Mouse (Mus musculus) neural tube, embryonic 14.5 days (tissue): ENCODE results near the gene Arsb. TPM values are rescaled to one million over a fixed set of nuclear protein-coding genes. Genes with fewer than 3 reads are reported as not detected.
"Not testable (repeated sequence)": the region's sequence is repeated elsewhere in the genome, so short reads cannot be mapped to it uniquely, and the experiment has no call there.

Experiments used
- ATAC-seq: fragments of 200-750 bp; cut with Nextera tagmentation; 2 replicates; pipeline ENCODE4 v1.8.0; 2017; ENCODE audit warnings: low read depth, mild to moderate bottlenecking, moderate TSS enrichment, moderate library complexity
- H3K27ac ChIP-seq: fragments of 300-500 bp; sonication (generic); 2 replicates; pipeline ENCODE4 v1.5.1; 2014; ENCODE audit warnings: low read depth, mild to moderate bottlenecking, control low read depth, low read length, moderate library complexity, mixed read lengths
- H3K27me3 ChIP-seq: fragments of 300-500 bp; sonication (generic); 2 replicates; pipeline ENCODE4 v1.6.1; 2014; ENCODE audit warnings: low read length; ENCODE audit not compliant: control insufficient read depth, insufficient read depth
- H3K36me3 ChIP-seq: fragments of 300-500 bp; sonication (generic); 2 replicates; pipeline ENCODE4 v1.6.1; 2014; ENCODE audit warnings: low read length, mixed read lengths; ENCODE audit not compliant: control insufficient read depth, insufficient read depth
- H3K4me1 ChIP-seq: fragments of 300-500 bp; sonication (generic); 2 replicates; pipeline ENCODE4 v1.6.1; 2014; ENCODE audit warnings: low read length; ENCODE audit not compliant: control insufficient read depth, insufficient read depth
- H3K4me2 ChIP-seq: fragments of 300-500 bp; sonication (generic); 2 replicates; pipeline ENCODE4 v1.6.1; 2014; ENCODE audit warnings: mild to moderate bottlenecking, low read depth, low read length, control low read depth
- H3K4me3 ChIP-seq: fragments of 300-500 bp; sonication (generic); 2 replicates; pipeline ENCODE4 v1.5.1; 2014; ENCODE audit warnings: low read depth, low read length, control low read depth, mixed read lengths
- H3K9ac ChIP-seq: fragments of 300-500 bp; sonication (generic); replicated peaks from 2 replicates; pipeline ENCODE4 v1.6.1; 2014; ENCODE audit warnings: low read depth, mild to moderate bottlenecking, control low read depth, low read length, mixed read lengths
- H3K9me3 ChIP-seq: fragments of 300-500 bp; sonication (generic); 2 replicates; pipeline ENCODE4 v1.6.1; 2016; ENCODE audit warnings: low read length; ENCODE audit not compliant: control insufficient read depth
- WGBS: fragments of 180-500 bp; shearing (Covaris S2); extraction: QIAGEN DNeasy Blood & Tissue Kit; methylation state at CpG from one replicate; pipeline ENCODE4 v1.1.7; 2014; 5-methylcytosine and 5-hydroxymethylcytosine counted together
- polyA plus RNA-seq: library from polyadenylated mRNA; unstranded; fragments of >200 nt; fragmentation: Nextera tagmentation; extraction: Ambion mirVana; gene quantifications from 2 replicates; pipeline ENCODE4 v1.2.1, GENCODE M21; 2014

Arsb gene
- polyA plus RNA-seq, 1 experiment from 2014 or later, result 11.3 TPM

- H3K27ac ChIP-seq, result no peak overlapping the region
- ATAC-seq, result no peak
- H3K9ac ChIP-seq, result no peak overlapping the region
- WGBS, result 93% methylated on average over 5 of the region's 5 CpGs
- H3K4me2 ChIP-seq, result no peak overlapping the region
- H3K9me3 ChIP-seq, result no peaks in the 10 kb centered on the region
- H3K36me3 ChIP-seq, result no peaks in the 10 kb centered on the region
- no peaks in the 10 kb centered on the region; the same call in 1 of the 2 replicates for H3K4me1 ChIP-seq
- no peak overlapping the region for H3K4me3 ChIP-seq
- H3K27me3 ChIP-seq, result no peaks in the 10 kb centered on the region
Measured at GRCm38 (mm10) chr13:93782823-93783222, 11.4 kb downstream of the Arsb start.

- H3K27me3 ChIP-seq, result no peaks in the 10 kb centered on the region
- H3K4me1 ChIP-seq, result no peaks in the 10 kb centered on the region; the same call in 1 of the 2 replicates
- no peaks in the 10 kb centered on the region for H3K9me3 ChIP-seq
- WGBS, result 88% methylated on average over 3 of the region's 3 CpGs
- ATAC-seq, result no peak
- H3K27ac ChIP-seq, result no peak overlapping the region
- no peak overlapping the region for H3K4me3 ChIP-seq
- H3K36me3 ChIP-seq, result no peaks in the 10 kb centered on the region
- H3K9ac ChIP-seq, result no peak overlapping the region
- H3K4me2 ChIP-seq, result no peak overlapping the region
Measured at GRCm38 (mm10) chr13:93785329-93785728, 13.9 kb downstream of the Arsb start.

- no peak for ATAC-seq
- Histone ChIP-seq H3K9ac (no peak overlapping the region), H3K36me3 (no peaks in the 10 kb centered on the region), H3K9me3 (no peaks in the 10 kb centered on the region), H3K4me3 (no peak overlapping the region), H3K27ac (no peak overlapping the region), H3K4me1 (no peaks in the 10 kb centered on the region; the same call in 1 of the 2 replicates), H3K4me2 (no peak overlapping the region), H3K27me3 (no peaks in the 10 kb centered on the region)
- 71% methylated on average over 2 of the region's 2 CpGs for WGBS
Measured at GRCm38 (mm10) chr13:93786051-93786450, 14.6 kb downstream of the Arsb start.

GRCm38 (mm10) chr13:93787647-93788046 is 16.2 kb downstream of the Arsb start:
- H3K27ac ChIP-seq, result no peak overlapping the region
- no peaks in the 10 kb centered on the region for H3K27me3 ChIP-seq
- ATAC-seq, result peak; percentile 74; the same call in 1 of the 2 replicates
- H3K9me3 ChIP-seq, result no peaks in the 10 kb centered on the region
- no peak overlapping the region for H3K9ac ChIP-seq
- H3K4me3 ChIP-seq, result no peak overlapping the region
- WGBS, result 53% methylated on average over 8 of the region's 8 CpGs
- H3K4me1 ChIP-seq, result no peaks in the 10 kb centered on the region; the same call in 1 of the 2 replicates
- no peak overlapping the region for H3K4me2 ChIP-seq
- no peaks in the 10 kb centered on the region for H3K36me3 ChIP-seq

GRCm38 (mm10) chr13:93792945-93793642 is 21.7 kb downstream of the Arsb start:
- peak; percentile 80 for ATAC-seq
- H3K9ac ChIP-seq, result no peak overlapping the region
- H3K4me1 ChIP-seq, result no peaks in the 10 kb centered on the region
- no peak overlapping the region for H3K4me2 ChIP-seq
- no peak overlapping the region for H3K27ac ChIP-seq
- H3K27me3 ChIP-seq, result no peaks in the 10 kb centered on the region
- H3K9me3 ChIP-seq, result no peaks in the 10 kb centered on the region
- 52% methylated on average over 11 of the region's 11 CpGs for WGBS
- no peak overlapping the region for H3K4me3 ChIP-seq
- H3K36me3 ChIP-seq, result no peaks in the 10 kb centered on the region

GRCm38 (mm10) chr13:93793643-93794182 is 22.3 kb downstream of the Arsb start:
- H3K27me3 ChIP-seq, result no peaks in the 10 kb centered on the region
- H3K27ac ChIP-seq, result no peak overlapping the region
- ATAC-seq, result no peak
- H3K4me3 ChIP-seq, result no peak overlapping the region
- H3K9ac ChIP-seq, result no peak overlapping the region
- H3K36me3 ChIP-seq, result no peaks in the 10 kb centered on the region
- H3K4me2 ChIP-seq, result no peak overlapping the region
- 50% methylated on average over 10 of the region's 10 CpGs for WGBS
- H3K4me1 ChIP-seq, result no peaks in the 10 kb centered on the region
- no peaks in the 10 kb centered on the region for H3K9me3 ChIP-seq

- H3K27me3 ChIP-seq, result no peaks in the 10 kb centered on the region
- ATAC-seq, result no peak
- WGBS, result 79% methylated on average over 5 of the region's 5 CpGs
- H3K4me2 ChIP-seq, result no peak overlapping the region
- no peaks in the 10 kb centered on the region for H3K36me3 ChIP-seq
- H3K4me3 ChIP-seq, result no peak overlapping the region
- no peak overlapping the region for H3K9ac ChIP-seq
- no peaks in the 10 kb centered on the region for H3K9me3 ChIP-seq
- no peaks in the 10 kb centered on the region for H3K4me1 ChIP-seq
- no peak overlapping the region for H3K27ac ChIP-seq
Measured at GRCm38 (mm10) chr13:93797011-93797600, 25.7 kb downstream of the Arsb start.

- not testable (repeated sequence) for H3K4me3 ChIP-seq, H3K9me3 ChIP-seq, H3K27ac ChIP-seq, H3K36me3 ChIP-seq, ATAC-seq, H3K27me3 ChIP-seq, H3K4me2 ChIP-seq, H3K4me1 ChIP-seq, H3K9ac ChIP-seq
- 80% methylated on average over 2 of the region's 2 CpGs for WGBS
Measured at GRCm38 (mm10) chr13:93810311-93810710, 38.9 kb downstream of the Arsb start.

- Histone ChIP-seq H3K27me3 (no peaks in the 10 kb centered on the region), H3K36me3 (no peaks in the 10 kb centered on the region), H3K27ac (no peak overlapping the region), H3K4me3 (no peak overlapping the region), H3K4me2 (no peak overlapping the region), H3K9me3 (no peaks in the 10 kb centered on the region), H3K4me1 (no peaks in the 10 kb centered on the region), H3K9ac (no peak overlapping the region)
- 97% methylated on average over 6 of the region's 6 CpGs for WGBS
- no peak for ATAC-seq
Measured at GRCm38 (mm10) chr13:93814081-93814480, 42.7 kb downstream of the Arsb start.
